1 mouse cellular context compared by ENCODE assay signal in the genomic region with DNA sequence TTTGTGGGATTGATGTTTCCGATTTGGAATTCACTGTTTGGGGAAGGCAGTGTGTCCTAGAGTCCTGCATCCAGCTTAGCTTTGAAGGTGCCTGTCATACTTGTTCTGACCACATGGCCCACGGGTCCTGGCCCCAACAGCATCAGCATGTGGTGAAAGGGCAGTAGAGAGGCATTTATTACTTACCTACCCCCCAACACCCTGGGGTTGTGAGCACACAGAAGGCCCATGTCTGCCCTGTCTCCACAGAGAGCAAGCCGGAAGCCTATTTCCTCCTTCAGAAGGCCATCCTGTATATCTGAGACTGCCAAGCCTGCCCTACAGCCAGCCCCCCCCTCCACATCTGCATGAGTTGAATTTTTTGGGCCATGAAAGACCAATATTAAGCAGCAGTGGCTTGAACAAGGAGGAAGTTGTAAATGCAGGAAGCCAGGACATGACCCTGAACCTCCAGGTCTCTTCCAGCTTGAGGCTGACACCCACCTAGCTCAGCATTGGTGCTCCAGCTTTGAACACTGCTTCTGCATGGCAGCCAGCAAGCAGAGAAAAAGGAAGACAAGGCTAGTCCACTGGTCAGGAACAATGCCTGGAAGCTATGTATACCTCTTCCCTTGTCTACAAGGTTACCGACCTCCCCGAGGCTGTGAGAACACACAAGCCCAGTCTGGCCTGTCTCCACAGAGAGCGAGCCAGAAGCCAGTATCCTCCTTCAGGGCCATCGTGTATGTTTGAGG.
TF ChIP-seq lines count a peak whose summit lies in the region.

No protein-coding gene starts in this region.

TF ChIP-seq in MEL, 35 proteins besides CTCF, POLR2A, EP300 and RAD21 (continued from another document):
- TF ChIP-seq USF2 (IDR thresholded peaks at IDR 0.05; ENCODE audit: borderline replicate concordance in 1 of 2, insufficient read depth in 1 of 2, low read depth in 1 of 2, low read length in 2 of 2) (no peak), MAX (IDR thresholded peaks at IDR 0.05; ENCODE audit: low read length) (no peak), MXI1 (IDR thresholded peaks at IDR 0.05; ENCODE audit: low read depth, low read length) (no peak), TBP (IDR thresholded peaks at IDR 0.05; ENCODE audit: low read depth, low read length) (no peak)
